ENCODE assay signal across 8 mouse cellular contexts in the genomic region with DNA sequence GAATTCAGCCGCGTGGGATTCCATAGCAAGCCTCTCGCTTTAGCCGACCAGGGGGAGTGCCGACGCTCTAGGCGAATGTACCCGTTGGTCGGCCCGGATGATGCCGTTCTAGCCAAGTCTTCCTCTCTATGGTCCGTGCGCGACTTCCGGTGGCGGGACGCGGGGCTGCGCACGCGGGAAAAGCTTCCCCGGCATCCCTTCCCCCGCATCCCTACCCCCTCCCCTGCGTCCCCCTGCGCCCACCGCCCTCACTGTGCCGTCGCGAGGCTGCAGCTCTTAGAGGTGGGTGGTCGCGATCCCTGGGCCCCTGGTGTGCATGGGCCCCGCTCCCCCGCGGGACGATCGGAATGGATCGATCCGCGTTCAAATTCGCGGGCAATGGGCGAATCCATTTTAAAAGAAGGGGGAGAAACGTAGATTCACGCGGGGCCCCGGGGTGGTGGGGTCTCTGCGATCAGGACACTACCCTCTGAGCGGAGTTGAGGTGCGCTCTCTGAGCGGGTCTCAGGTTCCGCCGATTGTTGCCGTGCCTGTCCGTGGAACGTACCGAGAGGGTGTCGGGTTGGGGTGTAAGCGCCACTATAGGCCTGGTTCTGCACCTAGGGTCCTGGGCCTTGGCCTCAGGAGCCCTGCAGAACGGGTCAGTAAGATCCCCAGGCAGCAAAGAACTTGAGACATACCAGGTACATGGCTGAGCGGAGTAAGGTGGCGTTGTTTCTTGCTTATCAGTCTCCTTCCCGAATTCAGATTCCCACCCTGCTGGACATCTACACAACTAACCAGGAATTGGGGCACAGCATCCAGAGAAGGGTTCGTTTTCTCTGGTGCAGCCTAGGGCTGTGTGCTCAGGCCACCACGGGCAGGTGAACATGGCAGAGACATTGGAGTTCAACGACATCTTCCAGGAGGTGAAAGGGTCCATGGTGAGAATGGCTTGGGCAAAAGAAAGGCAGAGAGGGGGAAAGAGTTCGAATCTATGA. TPM values are rescaled to one million over a fixed set of nuclear protein-coding genes. Genes with fewer than 3 reads are reported as not detected.
DNase-seq lines count a peak whose midpoint lies in the region; ATAC-seq and TF ChIP-seq lines count a peak whose summit lies in the region.

A gene (plus strand): TSS at position 188 of the 980 bp plus-strand sequence.
A gene (minus strand): TSS at position 416 of the 980 bp plus-strand sequence.

- peak; percentile 93 for DNase-seq in 416B (ENCODE audit: low read depth)
- peak; percentile 92 for DNase-seq in adrenal gland, postnatal 36 days
- peak; percentile 93 to 95 for DNase-seq in heart, adult 18-20 months
- DNase-seq in kidney, adult 2 months: peak; percentile 95
- peak; percentile 96 for DNase-seq in limb, embryonic 14.5 days (ENCODE audit: low spot score)
- DNase-seq in spleen, adult 2 months (ENCODE audit: low read depth in 1 of 2, low spot score in 2 of 2): peak; percentile 83 to 90

- peak within 1 kb of the TSS; percentile 90 for H3K27ac ChIP-seq in embryonic facial prominence, embryonic 12.5 days
- H3K27ac ChIP-seq in kidney, adult 2 months (ENCODE audit: insufficient read depth, low read depth, low read length): peak within 1 kb of the TSS; percentile 61
- peak within 1 kb of the TSS; percentile 87 for H3K27ac ChIP-seq in limb, embryonic 14.5 days (replicated peaks; ENCODE audit: low read depth, low read length)
- peak within 1 kb of the TSS; percentile 82 for H3K27ac ChIP-seq in midbrain, embryonic 16.5 days (ENCODE audit: low read length)
- H3K27ac ChIP-seq in spleen, adult 2 months (ENCODE audit: insufficient read depth, low read length): peak within 1 kb of the TSS; percentile 60

- peaks cover 32% of the 10 kb centered on the region for H3K36me3 ChIP-seq in embryonic facial prominence, embryonic 12.5 days
- peaks cover 4% of the 10 kb centered on the region for H3K36me3 ChIP-seq in kidney, adult 2 months (ENCODE audit: control insufficient read depth, insufficient read depth, low read length)
- peaks cover 32% of the 10 kb centered on the region for H3K36me3 ChIP-seq in limb, embryonic 14.5 days (ENCODE audit: control insufficient read depth, insufficient read depth, low read length)
- H3K36me3 ChIP-seq in midbrain, embryonic 16.5 days (ENCODE audit: control insufficient read depth, insufficient read depth, low read length): peaks cover 21% of the 10 kb centered on the region
- peaks cover 24% of the 10 kb centered on the region for H3K36me3 ChIP-seq in spleen, adult 2 months (ENCODE audit: control insufficient read depth, insufficient read depth, low read length)

- H3K4me1 ChIP-seq in embryonic facial prominence, embryonic 12.5 days: peaks cover 11% of the 10 kb centered on the region
- H3K4me1 ChIP-seq in kidney, adult 2 months (ENCODE audit: control insufficient read depth, insufficient read depth, low read length): peaks cover 11% of the 10 kb centered on the region; the same call in 1 of the 2 replicates
- peaks cover 12% of the 10 kb centered on the region for H3K4me1 ChIP-seq in limb, embryonic 14.5 days (ENCODE audit: control insufficient read depth, insufficient read depth, low read length)
- peaks cover 16% of the 10 kb centered on the region for H3K4me1 ChIP-seq in midbrain, embryonic 16.5 days (ENCODE audit: control insufficient read depth, insufficient read depth, low read length)
- peaks cover 6% of the 10 kb centered on the region; the same call in 1 of the 2 replicates for H3K4me1 ChIP-seq in spleen, adult 2 months (ENCODE audit: control insufficient read depth, insufficient read depth, insufficient read length)

- no peaks in the 10 kb centered on the region for H3K27me3 ChIP-seq in embryonic facial prominence, embryonic 12.5 days
- no peaks in the 10 kb centered on the region for H3K27me3 ChIP-seq in kidney, adult 2 months (replicated peaks; ENCODE audit: control insufficient read depth, insufficient read depth, low read length)
- H3K27me3 ChIP-seq in limb, embryonic 14.5 days (ENCODE audit: control insufficient read depth, insufficient read depth, low read length): no peaks in the 10 kb centered on the region
- no peaks in the 10 kb centered on the region for H3K27me3 ChIP-seq in midbrain, embryonic 16.5 days (ENCODE audit: control insufficient read depth, insufficient read depth, low read depth, low read length)
- no peaks in the 10 kb centered on the region for H3K27me3 ChIP-seq in spleen, adult 2 months (ENCODE audit: control insufficient read depth, insufficient read depth, low read length)

- peak within 1 kb of the TSS; percentile 94 for H3K9ac ChIP-seq in embryonic facial prominence, embryonic 12.5 days
- peak within 1 kb of the TSS; percentile 97 for H3K9ac ChIP-seq in limb, embryonic 14.5 days (ENCODE audit: low read depth, low read length, severe bottlenecking)
- peak within 1 kb of the TSS; percentile 96 for H3K9ac ChIP-seq in midbrain, embryonic 16.5 days (ENCODE audit: low read depth, low read length)

- peak within 1 kb of the TSS; percentile 82 for H3K4me3 ChIP-seq in embryonic facial prominence, embryonic 12.5 days
- H3K4me3 ChIP-seq in kidney, adult 2 months (ENCODE audit: insufficient read depth, low read depth, low read length): peak within 1 kb of the TSS; percentile 92
- H3K4me3 ChIP-seq in limb, embryonic 14.5 days (replicated peaks; ENCODE audit: low read length): peak within 1 kb of the TSS; percentile 81
- H3K4me3 ChIP-seq in midbrain, embryonic 16.5 days (ENCODE audit: low read depth, low read length): peak within 1 kb of the TSS; percentile 87
- H3K4me3 ChIP-seq in spleen, adult 2 months (ENCODE audit: extremely low read depth, insufficient read depth, insufficient read length): peak within 1 kb of the TSS; percentile 92

- under 1% methylated on average over 66 of the region's 66 CpGs for WGBS in embryonic facial prominence, embryonic 12.5 days
- WGBS in kidney, adult 2 months: under 1% methylated on average over 66 of the region's 66 CpGs
- WGBS in limb, embryonic 14.5 days: under 1% methylated on average over 66 of the region's 66 CpGs
- 1% methylated on average over 65 of the region's 66 CpGs for WGBS in midbrain, embryonic 16.5 days
- under 1% methylated on average over 64 of the region's 66 CpGs for WGBS in spleen, adult 2 months

- no peak for TF ChIP-seq CTCF in kidney, adult 2 months (conservative IDR thresholded peaks at IDR 0.05; ENCODE audit: insufficient read depth, insufficient read length, low read depth, low read length)
- no peak for TF ChIP-seq CTCF in spleen, adult 2 months (IDR thresholded peaks at IDR 0.05; ENCODE audit: extremely low read depth, insufficient read depth, insufficient read length, insufficient replicate concordance)

- peak within 1 kb of the TSS; percentile 69 for H3K4me2 ChIP-seq in embryonic facial prominence, embryonic 12.5 days (replicated peaks)
- H3K4me2 ChIP-seq in limb, embryonic 14.5 days (replicated peaks; ENCODE audit: low read depth, low read length, severe bottlenecking): peak within 1 kb of the TSS; percentile 60
- peak within 1 kb of the TSS; percentile 97 for H3K4me2 ChIP-seq in midbrain, embryonic 16.5 days (ENCODE audit: low read length)

- H3K9me3 ChIP-seq in embryonic facial prominence, embryonic 12.5 days: no peaks in the 10 kb centered on the region
- H3K9me3 ChIP-seq in limb, embryonic 14.5 days (ENCODE audit: control insufficient read depth, low read length): no peaks in the 10 kb centered on the region
- no peaks in the 10 kb centered on the region for H3K9me3 ChIP-seq in midbrain, embryonic 16.5 days (replicated peaks; ENCODE audit: control insufficient read depth, low read length, poor library complexity, severe bottlenecking)

- ATAC-seq in embryonic facial prominence, embryonic 12.5 days (ENCODE audit: insufficient number of reproducible peaks, insufficient read depth, low FRiP score, low TSS enrichment): peak; percentile 94
- peak; percentile 97 for ATAC-seq in limb, embryonic 14.5 days (ENCODE audit: low FRiP score, low read depth)
- ATAC-seq in midbrain, embryonic 16.5 days: peak; percentile 98

- peak; percentile 49 for TF ChIP-seq POLR2A in kidney, adult 2 months (IDR thresholded peaks at IDR 0.05; ENCODE audit: low read depth, low read length)
- peak; percentile 60; the same call in 1 of the 2 replicates for TF ChIP-seq POLR2A in limb, embryonic 14.5 days (IDR thresholded peaks at IDR 0.05; ENCODE audit: borderline replicate concordance, extremely low read depth, insufficient read depth, insufficient read length)
- peak; percentile 43 for TF ChIP-seq POLR2A in spleen, adult 2 months (IDR thresholded peaks at IDR 0.05; ENCODE audit: low read depth, low read length)

RNA-seq across cellular contexts. Expression of the first gene that starts in this region (rescaled TPM):
- 100 to 1,000 TPM; 126 to 128 TPM for total RNA-seq in adrenal gland, postnatal 36 days (2021)
- polyA plus RNA-seq in embryonic facial prominence, embryonic 12.5 days (2016; fragmentation: Nextera tagmentation; extraction: Ambion mirVana): 310 and 311 TPM in 2 replicates
- 10 to 100 TPM; 36.7 to 43.5 TPM for total RNA-seq in heart, adult 18-20 months (2021)
- polyA plus RNA-seq in kidney, adult 2 months (2012; rRNA removed): 70.2 and 78.9 TPM in 2 replicates
- 256 and 265 TPM in 2 replicates for polyA plus RNA-seq in limb, embryonic 14.5 days (2012; rRNA removed)
- 242 and 263 TPM in 2 replicates for polyA plus RNA-seq in limb, embryonic 14.5 days (2014; fragmentation: Nextera tagmentation; extraction: Ambion mirVana)
- 162 and 170 TPM in 2 replicates for polyA plus RNA-seq in midbrain, embryonic 16.5 days (2015; fragmentation: Nextera tagmentation; extraction: Ambion mirVana)
- 105 and 129 TPM in 2 replicates for polyA plus RNA-seq in spleen, adult 2 months (2012; rRNA removed)

RNA-seq across cellular contexts. Expression of the second gene that starts in this region (rescaled TPM):
- 1 to 10 TPM; 1.6 to 2.0 TPM for total RNA-seq in adrenal gland, postnatal 36 days (2021)
- 15.0 and 20.6 TPM in 2 replicates for polyA plus RNA-seq in embryonic facial prominence, embryonic 12.5 days (2016; fragmentation: Nextera tagmentation; extraction: Ambion mirVana)
- total RNA-seq in heart, adult 18-20 months (2021): under 1 TPM; 0.20 to 0.44 TPM
- 0.80 and 0.90 TPM in 2 replicates for polyA plus RNA-seq in kidney, adult 2 months (2012; rRNA removed)
- polyA plus RNA-seq in limb, embryonic 14.5 days (2012; rRNA removed): 0.45 and 0.69 TPM in 2 replicates
- polyA plus RNA-seq in limb, embryonic 14.5 days (2014; fragmentation: Nextera tagmentation; extraction: Ambion mirVana): 0.43 and 0.81 TPM in 2 replicates
- polyA plus RNA-seq in midbrain, embryonic 16.5 days (2015; fragmentation: Nextera tagmentation; extraction: Ambion mirVana): 1.4 and 2.1 TPM in 2 replicates
- 0.20 and 0.28 TPM in 2 replicates for polyA plus RNA-seq in spleen, adult 2 months (2012; rRNA removed)

Comparison
In these comparisons a context has a peak if more than half of its experiments do, and no peak if none do; other contexts are left out.
1. Peak in every context shown above with its lines: DNase-seq, ATAC-seq, H3K4me3 ChIP-seq and H3K27ac ChIP-seq.